Mouse (Mus musculus) kidney, adult 2 months (tissue): ENCODE results near the gene Gm10577. TPM values are rescaled to one million over a fixed set of nuclear protein-coding genes. Genes with fewer than 3 reads are reported as not detected.
A peak's percentile ranks its signal among the peaks of the same experiment; 100 is the strongest.

Experiments
- DNase-seq: peaks from one replicate; pipeline ENCODE4 v3.0.0; 2021
- H3K27ac ChIP-seq: fragments of 200-500 bp; 2 replicates; pipeline ENCODE4 v1.5.1; 2012; ENCODE audit warnings: low read depth, low read length, control low read depth, inconsistent platforms; ENCODE audit not compliant: insufficient read depth
- H3K27me3 ChIP-seq: fragments of 200-500 bp; replicated peaks from 2 replicates; pipeline ENCODE4 v1.6.1; 2012; ENCODE audit warnings: mild to moderate bottlenecking, moderate library complexity, low read length, inconsistent platforms; ENCODE audit not compliant: control insufficient read depth, insufficient read depth
- H3K36me3 ChIP-seq: fragments of 200-500 bp; 2 replicates; pipeline ENCODE4 v1.6.1; 2012; ENCODE audit warnings: mild to moderate bottlenecking, moderate library complexity, low read length, inconsistent platforms; ENCODE audit not compliant: control insufficient read depth, insufficient read depth
- H3K4me1 ChIP-seq: fragments of 200-500 bp; 2 replicates; pipeline ENCODE4 v1.6.1; 2011; ENCODE audit warnings: low read length; ENCODE audit not compliant: control insufficient read depth, insufficient read depth
- H3K4me3 ChIP-seq: fragments of 200-500 bp; 2 replicates; pipeline ENCODE4 v1.5.1; 2011; ENCODE audit warnings: mild to moderate bottlenecking, low read depth, low read length, control low read depth; ENCODE audit not compliant: insufficient read depth
- CTCF ChIP-seq: fragments of 200-500 bp; conservative IDR thresholded peaks from 2 replicates; pipeline ENCODE4 v1.5.1; 2011; ENCODE audit warnings: low read depth, mild to moderate bottlenecking, control low read depth, low read length, moderate library complexity, mixed read lengths; ENCODE audit not compliant: insufficient read depth, insufficient read length
- POLR2A ChIP-seq: fragments of 200-500 bp; IDR thresholded peaks from one replicate; pipeline ENCODE4 v1.6.1; 2011; ENCODE audit warnings: low read depth, low read length, control low read depth
- WGBS: fragments of 180-500 bp; shearing (Covaris S2); methylation state at CpG from one replicate; pipeline ENCODE4 v1.1.7; 2018; 5-methylcytosine and 5-hydroxymethylcytosine counted together
- polyA plus RNA-seq: library from polyadenylated mRNA; depleted of rRNA; stranded (reverse); fragments of >200 nt; gene quantifications from 2 replicates; pipeline ENCODE4 v1.2.3, GENCODE M21; 2012

Gm10577 gene
- polyA plus RNA-seq, 1 experiment: not detected

DNA sequence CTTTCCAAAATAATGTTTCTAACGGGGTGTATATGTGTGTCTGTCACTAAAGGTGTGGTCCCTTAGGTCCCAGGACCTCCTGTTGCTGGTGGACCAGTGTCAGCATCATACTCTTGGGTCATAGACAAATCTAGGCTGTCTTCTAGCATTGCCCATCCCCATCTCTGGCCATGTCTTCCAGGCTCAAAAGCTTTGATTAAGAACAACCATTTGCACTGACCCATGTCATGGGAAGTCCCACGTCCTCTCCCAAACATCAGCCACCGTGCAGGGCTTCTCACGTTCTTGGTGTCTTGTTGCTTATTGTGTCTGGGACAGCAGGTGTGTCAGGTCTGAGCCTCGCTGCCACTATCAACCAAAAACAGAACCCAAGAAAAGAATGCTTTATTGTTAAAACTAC lies 24.9 kb downstream of the Gm10577 start:
- H3K4me3 ChIP-seq: no peak overlapping the region
- no peak overlapping the region for H3K27ac ChIP-seq
- WGBS: 82% methylated on average over 5 of the region's 5 CpGs
- no peak for DNase-seq
- H3K27me3 ChIP-seq: no peaks in the 10 kb centered on the region
- TF ChIP-seq POLR2A (no peak), CTCF (no peak)
- 0 out of 2 replicates have a peak, but pooled peaks cover 3% of the 10 kb centered on the region for H3K36me3 ChIP-seq
- no peaks in the 10 kb centered on the region for H3K4me1 ChIP-seq

DNA sequence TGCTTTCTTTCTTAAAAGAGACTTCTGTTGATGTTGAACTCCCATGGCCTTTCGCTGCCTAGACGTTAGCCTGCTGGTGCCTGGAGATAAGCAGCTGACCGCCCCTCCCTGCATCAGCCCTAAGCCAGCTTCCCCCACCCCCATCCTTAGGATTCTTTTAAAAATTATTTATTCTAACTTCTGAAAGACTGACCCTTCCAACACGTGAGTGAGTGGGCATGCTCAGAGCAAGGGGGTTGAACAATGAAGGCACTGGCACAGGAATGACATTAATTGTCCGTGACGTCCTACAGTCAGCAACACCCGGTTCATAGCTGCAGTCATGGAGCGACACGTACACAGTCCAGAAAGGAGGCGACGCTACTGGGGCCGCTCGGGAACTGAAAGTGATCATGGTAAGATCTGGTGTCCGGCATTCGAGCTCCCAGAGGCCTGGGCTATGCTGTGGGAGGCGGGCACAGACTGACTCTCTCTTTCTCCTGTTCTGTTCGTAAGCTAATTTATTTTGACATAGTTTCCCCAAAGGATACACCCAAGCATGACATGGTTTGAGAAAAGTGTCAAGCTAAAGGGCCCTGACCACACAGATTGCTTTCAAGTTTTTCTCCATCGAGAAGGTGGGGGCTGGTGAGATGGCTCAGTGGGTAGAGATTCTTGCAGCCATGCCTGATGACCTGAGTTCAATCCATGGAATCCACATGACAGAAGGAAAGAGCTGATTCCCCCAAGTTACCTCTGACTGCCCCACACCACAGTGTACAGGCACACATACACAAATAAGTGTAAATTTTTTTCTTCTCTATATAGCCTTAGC lies 25.8 kb downstream of the Gm10577 start:
- H3K27me3 ChIP-seq: no peaks in the 10 kb centered on the region
- no peak for TF ChIP-seq CTCF
- no peak for TF ChIP-seq POLR2A
- 0 out of 2 replicates have a peak, but pooled peaks cover 3% of the 10 kb centered on the region for H3K36me3 ChIP-seq
- H3K27ac ChIP-seq: no peak overlapping the region
- no peak for DNase-seq
- H3K4me3 ChIP-seq: no peak overlapping the region
- 69% methylated on average over 18 of the region's 18 CpGs for WGBS
- H3K4me1 ChIP-seq: no peaks in the 10 kb centered on the region

DNA sequence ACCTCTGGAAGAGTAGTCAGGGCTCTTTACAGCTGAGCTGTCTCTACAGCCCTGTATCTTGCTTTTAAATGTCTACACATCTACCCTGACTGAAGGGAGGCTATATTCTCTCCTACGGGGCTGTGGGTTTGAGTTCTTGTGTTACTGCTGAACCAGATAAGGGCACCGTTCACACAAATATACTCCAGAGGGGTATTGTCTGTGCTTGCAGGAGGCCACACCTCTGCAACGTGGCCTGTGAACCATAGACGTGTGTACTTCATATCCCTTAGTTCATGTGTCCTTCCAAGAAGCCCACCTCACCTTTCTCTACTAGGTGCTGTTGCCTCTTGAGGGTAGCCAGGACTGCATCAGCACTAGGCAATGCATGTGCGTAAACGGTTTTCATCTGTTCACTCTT lies 28.4 kb downstream of the Gm10577 start:
- no peak overlapping the region for H3K27ac ChIP-seq
- H3K27me3 ChIP-seq: no peaks in the 10 kb centered on the region
- H3K4me1 ChIP-seq: no peaks in the 10 kb centered on the region
- H3K36me3 ChIP-seq: 0 out of 2 replicates have a peak, but pooled peaks cover 3% of the 10 kb centered on the region
- H3K4me3 ChIP-seq: no peak overlapping the region
- 87% methylated on average over 6 of the region's 6 CpGs for WGBS
- DNase-seq: no peak
- no peak for TF ChIP-seq POLR2A
- no peak for TF ChIP-seq CTCF

- TF ChIP-seq CTCF (no peak), POLR2A (no peak)
- Histone ChIP-seq H3K4me3 (no peak overlapping the region), H3K27ac (no peak overlapping the region), H3K36me3 (0 out of 2 replicates have a peak, but pooled peaks cover 3% of the 10 kb centered on the region), H3K4me1 (no peaks in the 10 kb centered on the region), H3K27me3 (no peaks in the 10 kb centered on the region)
- DNase-seq: peak; percentile 90
- WGBS: 33% methylated on average over 4 of the region's 4 CpGs
Observed at GRCm38 (mm10) chr4:100990996-100991395, 29.5 kb downstream of the Gm10577 start.

- H3K4me3 ChIP-seq: no peak overlapping the region
- H3K36me3 ChIP-seq: 0 out of 2 replicates have a peak, but pooled peaks cover 3% of the 10 kb centered on the region
- H3K4me1 ChIP-seq: no peaks in the 10 kb centered on the region
- no peaks in the 10 kb centered on the region for H3K27me3 ChIP-seq
- TF ChIP-seq POLR2A (no peak), CTCF (peak; percentile 20; the same call in 1 of the 2 replicates)
- DNase-seq: peak; percentile 39
- no peak overlapping the region for H3K27ac ChIP-seq
- 79% methylated on average over 8 of the region's 8 CpGs for WGBS
Observed at GRCm38 (mm10) chr4:100988231-100988799, 32.2 kb downstream of the Gm10577 start.

DNA sequence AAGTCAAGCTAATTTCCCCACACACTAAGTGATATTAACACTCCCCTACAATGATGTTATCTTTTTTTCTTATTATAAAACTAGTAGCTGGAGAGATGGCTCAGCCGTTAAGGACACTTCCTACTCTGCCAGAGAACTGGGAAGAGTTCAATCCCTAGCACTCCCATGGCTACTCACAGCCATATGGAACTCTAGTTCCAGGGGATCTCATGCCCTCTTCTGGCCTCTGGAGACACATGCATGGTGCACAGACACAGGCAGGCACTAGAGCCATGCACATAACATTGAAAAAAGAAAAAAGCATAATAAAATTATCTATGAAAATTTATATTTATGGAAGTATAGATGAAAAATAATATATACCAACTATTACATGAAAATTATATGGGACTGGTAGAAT lies 33.3 kb downstream of the Gm10577 start:
- H3K27ac ChIP-seq: no peak overlapping the region
- H3K36me3 ChIP-seq: peaks cover 2% of the 10 kb centered on the region; the same call in 1 of the 2 replicates
- H3K4me1 ChIP-seq: no peaks in the 10 kb centered on the region
- no peak for DNase-seq
- H3K27me3 ChIP-seq: no peaks in the 10 kb centered on the region
- WGBS: 86% methylated on average over 1 of the region's 1 CpGs
- peak; percentile 32; the same call in 1 of the 2 replicates for TF ChIP-seq CTCF
- no peak for TF ChIP-seq POLR2A
- H3K4me3 ChIP-seq: no peak overlapping the region

GRCm38 (mm10) chr4:100977522-100977921 lies 43.0 kb downstream of the Gm10577 start:
- H3K36me3 ChIP-seq: peaks cover 5% of the 10 kb centered on the region
- no peak overlapping the region for H3K4me3 ChIP-seq
- DNase-seq: no peak
- H3K4me1 ChIP-seq: no peaks in the 10 kb centered on the region
- no peak overlapping the region for H3K27ac ChIP-seq
- 92% methylated on average over 7 of the region's 7 CpGs for WGBS
- H3K27me3 ChIP-seq: no peaks in the 10 kb centered on the region
- no peak for TF ChIP-seq POLR2A
- TF ChIP-seq CTCF: no peak
